Mouse (Mus musculus): ENCODE results near the gene Calml4.
"Not testable (repeated sequence)": the region's sequence is repeated elsewhere in the genome, so short reads cannot be mapped to it uniquely, and the experiment has no call there.

Gene Calml4

DNA sequence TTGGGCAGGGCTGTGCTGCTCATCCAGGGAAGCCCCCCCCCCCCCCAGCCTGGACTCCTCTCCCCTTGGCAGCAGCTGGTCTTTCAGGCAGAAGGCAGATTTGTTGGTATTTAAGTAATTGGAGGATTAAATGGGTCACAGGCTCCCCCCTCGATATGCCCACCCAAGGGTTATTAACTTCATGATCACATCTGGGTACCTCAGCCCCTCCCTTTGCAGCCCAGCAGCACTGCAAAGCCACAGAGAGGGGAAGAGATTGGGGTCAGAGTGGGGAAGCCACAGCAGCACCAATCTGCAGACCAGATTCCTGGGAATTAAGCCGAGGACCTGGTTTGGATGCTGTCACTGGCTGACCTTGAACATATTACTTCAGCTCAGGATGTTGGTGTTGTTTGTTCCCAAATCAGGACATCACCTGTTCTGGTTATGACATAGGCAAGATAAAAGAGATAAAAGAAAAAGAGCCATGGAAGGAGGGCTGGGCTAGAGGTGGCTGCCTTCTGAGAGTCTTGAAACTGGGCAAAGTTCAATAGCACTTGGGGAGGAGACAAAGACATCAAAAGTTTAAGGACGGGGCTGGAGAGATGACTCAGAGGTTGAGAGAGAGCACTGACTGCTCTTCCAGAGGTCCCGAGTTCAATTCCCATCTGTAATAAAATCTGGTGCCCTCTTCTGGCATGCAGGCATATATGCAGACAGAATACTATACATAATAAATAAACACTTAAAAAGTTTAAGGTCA, 22.0 kb upstream of the Calml4 start:
- DNase-seq (ENCODE audit: low spot score in 2 of 2), result no peak

DNA sequence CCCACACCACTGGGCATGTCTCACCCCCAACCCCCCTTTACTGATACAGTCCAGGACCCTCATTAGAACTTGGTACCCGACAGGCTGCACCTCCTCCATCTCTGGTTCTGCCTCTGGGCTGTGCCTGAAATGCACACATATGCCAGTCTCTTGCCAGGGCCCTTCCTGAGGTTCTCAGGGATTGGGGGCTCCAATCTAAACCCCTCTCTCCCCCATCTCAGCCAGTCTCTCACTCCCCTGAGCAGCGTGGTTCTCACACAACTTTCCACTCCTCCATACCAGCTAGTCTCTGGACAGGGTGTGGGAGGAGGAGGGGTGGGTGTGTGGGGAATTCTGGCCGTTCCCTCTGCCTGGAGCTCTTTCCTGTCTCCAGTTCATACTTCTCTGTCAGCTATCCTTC, 20.3 kb upstream of the Calml4 start:
- DNase-seq (ENCODE audit: low spot score in 2 of 2), result no peak

DNA sequence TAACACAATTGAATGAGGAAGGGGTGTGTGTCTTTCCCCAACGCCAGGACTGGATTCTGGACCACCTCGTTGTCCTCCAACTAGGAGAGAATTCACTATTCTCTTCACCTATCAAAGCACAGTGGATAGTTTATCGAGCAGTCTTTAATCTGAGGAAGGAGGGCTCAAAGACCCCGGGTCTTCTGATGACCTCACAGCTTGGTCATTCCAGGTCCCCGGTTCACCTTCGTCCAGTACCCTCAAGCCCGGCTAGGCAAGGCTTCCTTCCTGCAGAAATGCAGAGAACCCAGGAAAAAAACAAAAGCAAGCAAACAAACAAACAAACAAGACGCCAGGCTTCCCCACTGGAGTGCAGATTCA, 19.8 kb upstream of the Calml4 start:
- no peak for DNase-seq (ENCODE audit: low spot score in 2 of 2)

DNA sequence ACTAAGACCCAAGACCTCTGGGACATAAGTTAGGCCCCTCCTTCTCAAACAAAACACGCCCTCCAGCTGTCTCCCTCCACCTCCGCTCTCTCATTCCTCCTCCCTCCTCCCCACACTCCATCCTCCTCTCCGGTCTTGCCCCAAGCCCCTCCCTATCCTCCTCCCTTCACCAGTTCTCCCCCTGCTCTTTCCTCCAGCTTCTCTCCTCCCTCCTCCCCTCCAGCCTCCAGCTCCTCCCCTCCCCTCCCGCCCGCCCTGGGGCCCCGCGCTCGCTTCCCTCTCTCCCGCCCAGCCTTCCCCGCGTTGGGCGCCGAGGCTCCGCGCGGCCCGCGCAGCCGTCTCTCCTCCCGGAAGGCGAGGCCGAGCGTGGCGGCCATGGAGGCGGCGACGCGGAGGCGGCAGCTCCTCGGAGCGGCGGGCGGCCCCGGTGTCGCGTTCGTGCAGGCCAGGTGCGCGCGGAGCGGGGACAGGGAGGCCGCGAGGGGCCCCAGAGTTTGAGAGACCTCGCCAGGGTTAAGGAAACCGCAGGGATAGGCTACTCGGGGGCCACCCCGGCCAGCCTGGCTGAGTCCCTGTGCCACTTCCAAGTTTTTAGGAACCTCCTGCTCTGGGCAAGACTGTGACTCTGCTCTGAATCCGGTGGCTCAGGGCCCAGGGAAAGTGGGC, 19.2 kb upstream of the Calml4 start, which contains the start of gene Cln6:
Gene Cln6, plus strand, starts transcription at position 280 of the 666 bp plus-strand sequence.
- DNase-seq (ENCODE audit: low spot score in 2 of 2), result peak in 1 of 2 experiments; percentile 22

DNA sequence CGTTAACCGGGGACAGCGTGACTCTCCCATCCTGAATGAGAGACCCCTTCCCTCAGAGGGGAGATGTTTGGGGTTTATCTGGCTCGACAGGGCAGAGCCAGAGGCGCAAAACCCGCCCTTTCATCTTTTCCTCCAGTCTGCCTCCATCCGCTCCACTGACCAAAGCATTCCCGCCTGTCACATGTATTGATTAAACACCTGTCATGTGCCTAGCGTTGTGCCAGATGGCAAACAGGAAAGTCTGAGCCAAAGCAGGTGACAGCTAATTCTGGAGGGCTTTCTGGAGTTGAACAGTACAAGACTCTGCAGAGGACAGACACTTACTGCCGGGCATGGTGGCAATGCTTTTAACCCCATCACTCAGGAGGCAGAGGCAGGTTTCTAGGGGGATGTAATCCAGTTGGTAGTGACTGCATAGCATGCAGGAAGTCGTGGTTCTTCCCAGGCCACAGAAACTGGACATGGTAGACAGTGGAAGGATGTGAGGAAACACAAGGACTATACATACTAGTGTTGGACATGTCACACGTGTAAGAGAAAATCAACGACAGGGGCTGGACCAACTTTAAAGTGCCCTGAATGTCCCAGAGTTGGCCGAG, 18.6 kb upstream of the Calml4 start:
- no peak for DNase-seq (ENCODE audit: low spot score in 2 of 2)

DNA sequence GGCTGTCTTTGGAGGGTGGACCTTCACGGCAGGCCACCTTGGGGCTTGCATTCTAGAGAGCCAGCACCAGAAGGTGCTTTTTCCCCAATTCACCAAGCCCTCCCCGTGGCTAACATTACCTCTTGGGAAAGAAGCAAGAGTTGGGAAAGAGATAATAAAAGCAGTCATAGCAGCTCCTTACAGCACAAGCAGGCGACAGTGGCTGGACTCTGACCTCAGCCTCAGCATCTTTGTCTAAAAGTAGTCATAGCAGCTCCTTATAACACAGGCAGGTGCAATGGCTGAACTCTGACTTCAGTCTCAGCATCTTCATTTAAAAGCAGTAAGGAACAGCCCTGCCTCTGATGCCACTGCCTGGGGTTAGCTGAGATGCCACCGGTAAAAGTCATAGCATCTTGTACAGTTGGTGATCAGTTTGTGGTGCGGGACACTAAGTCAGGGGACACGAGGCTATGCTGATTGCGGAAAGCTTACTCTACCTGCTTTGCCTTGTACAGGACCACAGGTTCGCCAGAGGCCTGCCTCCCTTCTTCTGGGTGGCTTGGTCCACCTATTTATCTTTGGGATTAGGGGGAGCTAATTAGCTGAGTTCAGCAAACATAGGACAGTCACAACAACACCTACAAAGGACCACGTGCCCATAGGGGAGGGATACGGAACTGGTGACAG, 14.4 kb upstream of the Calml4 start:
- DNase-seq (ENCODE audit: low spot score in 2 of 2), result no peak

DNA sequence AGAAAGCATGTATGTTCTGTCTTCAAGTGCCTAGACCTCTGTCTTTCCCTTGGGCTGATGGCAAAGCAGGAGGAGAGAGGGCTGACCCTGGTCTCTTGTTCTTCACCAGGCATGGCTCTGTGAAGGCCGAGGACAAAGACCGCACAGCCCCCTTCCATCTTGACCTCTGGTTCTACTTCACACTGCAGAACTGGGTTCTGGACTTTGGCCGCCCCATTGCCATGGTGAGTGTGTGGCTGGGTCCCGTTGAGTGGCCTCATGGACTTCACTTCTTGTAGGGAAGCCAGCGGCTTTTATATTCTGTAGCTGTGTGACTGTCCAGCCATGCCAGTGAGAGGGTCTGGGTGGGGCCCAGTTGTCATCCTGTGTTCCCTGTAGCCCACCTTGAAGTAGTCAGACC, 13.4 kb upstream of the Calml4 start:
- DNase-seq (ENCODE audit: low spot score in 2 of 2), result no peak

DNA sequence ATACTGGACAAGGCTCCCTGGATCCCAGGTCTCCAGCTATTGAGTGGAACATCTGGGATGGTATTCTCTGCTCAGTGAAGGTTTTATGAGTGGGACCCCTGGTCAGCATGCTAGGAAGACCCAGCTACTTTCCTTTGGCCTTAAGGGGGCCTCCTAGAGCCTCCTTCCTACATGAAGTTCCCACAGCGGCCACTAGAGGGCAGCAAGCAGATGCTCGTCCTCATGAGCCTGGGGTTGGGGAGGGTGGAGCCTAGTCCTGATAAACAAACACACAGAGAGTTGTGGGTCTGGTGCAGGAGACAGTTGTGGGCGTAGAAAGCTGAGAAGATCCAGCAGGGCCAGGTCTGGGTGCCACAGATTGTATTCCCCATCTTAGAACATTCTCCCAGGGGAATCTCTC, 10.2 kb upstream of the Calml4 start:
- DNase-seq (ENCODE audit: low spot score in 2 of 2), result peak; percentile 83 to 88

DNA sequence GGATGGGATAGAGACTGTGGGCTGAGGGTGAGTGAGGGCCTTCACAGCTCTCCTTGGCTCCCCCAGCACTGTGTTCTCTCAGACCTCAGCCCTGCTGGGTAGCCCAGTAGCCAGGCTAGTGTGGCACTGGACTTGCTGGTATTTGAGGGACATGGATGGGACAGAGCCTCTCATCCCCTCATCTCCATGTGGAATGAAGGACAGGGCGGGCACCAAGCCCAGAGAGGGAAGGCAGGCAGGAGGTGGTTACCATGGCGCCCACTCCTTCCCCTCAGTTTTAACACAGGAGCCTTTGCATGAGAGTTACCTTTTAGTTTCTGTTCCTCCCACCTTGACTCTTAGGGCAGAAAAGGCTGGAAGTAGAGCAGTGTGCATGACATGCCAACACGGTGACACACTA, 9.2 kb upstream of the Calml4 start:
- DNase-seq (ENCODE audit: low spot score in 2 of 2), result no peak

DNA sequence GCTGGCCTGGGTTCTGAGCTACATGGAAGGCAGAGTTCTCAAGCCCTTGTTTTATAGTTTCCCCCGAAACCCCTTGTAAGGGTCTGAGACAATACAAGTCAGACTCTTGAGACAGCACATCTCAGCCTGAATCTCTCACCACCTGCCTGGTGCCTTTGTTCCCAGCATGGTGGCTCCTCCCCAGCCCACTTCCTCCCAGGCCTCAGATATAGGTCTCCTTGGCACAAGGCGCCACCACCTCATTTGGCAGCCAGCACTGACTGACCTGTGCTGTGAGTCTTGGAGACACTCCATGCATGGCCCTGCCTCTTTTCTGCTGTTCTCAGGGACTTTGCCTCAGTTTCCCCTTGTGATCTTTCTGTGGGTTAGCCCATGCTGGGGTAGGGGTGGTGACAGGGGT, 6.3 kb upstream of the Calml4 start:
- DNase-seq (ENCODE audit: low spot score in 2 of 2), result no peak

DNA sequence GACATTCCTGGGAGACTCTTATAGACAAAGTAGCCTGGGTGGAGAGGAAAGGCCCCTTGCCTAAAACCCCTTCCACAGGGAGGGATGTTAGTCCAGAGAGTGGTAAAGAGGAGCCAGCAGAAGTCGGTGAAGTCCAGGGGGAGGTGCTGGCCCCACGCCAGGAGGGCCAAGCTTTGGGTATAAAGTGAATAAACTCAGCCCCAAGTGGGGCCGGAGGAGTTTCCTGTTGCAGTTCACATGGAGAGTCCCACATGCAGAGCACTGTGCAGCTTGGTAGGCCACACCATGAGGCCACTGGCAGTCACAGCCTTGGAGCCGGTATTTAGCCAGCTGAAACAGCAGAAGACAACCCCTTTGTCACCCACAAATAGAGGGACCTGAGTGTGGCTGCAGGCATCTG, 3.4 kb upstream of the Calml4 start:
- no peak for DNase-seq (ENCODE audit: low spot score in 2 of 2)

DNA sequence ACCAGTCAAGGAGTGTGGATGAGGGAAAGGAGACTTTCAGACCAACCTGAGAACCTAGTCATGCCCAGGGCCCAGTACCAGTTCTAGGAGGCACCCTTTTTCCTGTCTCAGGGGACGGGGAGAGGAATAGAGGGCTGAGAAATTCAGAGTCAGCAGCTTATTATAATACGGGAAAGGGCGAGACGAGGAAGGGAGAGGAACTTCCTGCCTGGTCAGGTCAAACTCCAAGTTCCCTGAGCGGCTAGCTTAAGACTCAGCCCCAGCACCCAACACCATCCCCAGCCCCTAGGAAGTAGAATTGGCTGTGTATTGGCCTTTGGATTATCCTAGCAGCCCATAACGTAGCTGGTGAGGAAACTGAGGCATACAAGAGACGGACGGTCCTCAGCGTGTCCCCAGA, 664 bp upstream of the Calml4 start:
- no peak for DNase-seq (ENCODE audit: low spot score in 2 of 2)

DNA sequence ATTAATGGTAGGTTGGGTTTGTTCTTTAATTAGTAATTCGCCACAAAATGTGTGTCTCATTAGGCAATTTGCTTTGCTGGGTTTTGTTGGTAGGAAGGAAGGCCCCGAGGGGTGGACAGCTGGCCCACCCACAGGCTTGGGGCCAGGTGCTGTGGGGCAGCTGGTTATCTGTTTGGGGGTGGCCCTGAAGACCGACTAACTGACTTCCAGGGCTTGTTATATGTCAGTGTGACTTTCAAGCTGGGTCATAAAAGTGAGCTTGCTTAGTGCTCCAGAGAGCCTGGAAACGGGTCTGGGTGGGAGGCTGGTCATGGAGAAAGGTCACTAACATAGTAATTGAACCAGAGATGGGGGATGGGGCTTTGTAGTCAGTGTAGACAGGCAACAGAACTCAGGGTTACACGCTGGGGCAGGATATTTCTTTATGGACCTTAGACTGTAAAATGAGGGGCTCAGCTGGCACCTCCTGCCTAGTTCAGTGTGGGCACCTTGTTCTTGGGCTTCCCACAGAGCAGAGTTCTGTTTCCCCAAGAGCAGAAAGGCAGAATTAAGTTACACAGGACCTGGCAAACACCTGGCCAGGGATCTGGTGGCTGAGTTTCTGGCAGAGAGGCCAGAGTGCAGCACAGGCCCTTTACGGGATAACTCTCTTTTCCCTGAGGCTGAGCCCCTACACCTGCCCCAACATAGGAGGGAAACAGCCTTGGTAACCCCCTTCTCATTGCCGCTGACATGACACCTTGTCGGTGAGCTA, 563 bp downstream of the Calml4 start:
- no peak for DNase-seq (ENCODE audit: low spot score in 2 of 2)

DNA sequence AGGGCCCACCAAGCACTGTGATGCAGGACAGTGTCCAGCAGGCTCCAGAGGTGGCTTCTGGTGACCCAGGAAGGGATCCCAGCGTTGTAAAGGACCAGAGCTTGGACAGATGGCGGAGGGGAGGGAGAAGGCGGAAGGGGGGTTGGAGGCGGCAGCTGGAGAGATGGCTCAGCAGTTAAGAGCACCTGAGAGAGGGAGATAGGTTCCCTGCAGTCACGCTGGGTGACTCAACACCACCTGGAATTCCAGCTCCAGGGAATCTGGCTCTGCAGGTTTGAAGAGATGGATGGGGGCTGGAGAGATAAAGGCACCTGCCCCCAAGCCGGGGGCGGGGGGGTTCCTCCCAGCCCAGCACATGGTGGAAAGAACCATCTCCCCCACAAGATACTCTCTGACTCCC, 2.2 kb downstream of the Calml4 start:
- DNase-seq (ENCODE audit: low spot score in 2 of 2), result not testable (repeated sequence)

DNA sequence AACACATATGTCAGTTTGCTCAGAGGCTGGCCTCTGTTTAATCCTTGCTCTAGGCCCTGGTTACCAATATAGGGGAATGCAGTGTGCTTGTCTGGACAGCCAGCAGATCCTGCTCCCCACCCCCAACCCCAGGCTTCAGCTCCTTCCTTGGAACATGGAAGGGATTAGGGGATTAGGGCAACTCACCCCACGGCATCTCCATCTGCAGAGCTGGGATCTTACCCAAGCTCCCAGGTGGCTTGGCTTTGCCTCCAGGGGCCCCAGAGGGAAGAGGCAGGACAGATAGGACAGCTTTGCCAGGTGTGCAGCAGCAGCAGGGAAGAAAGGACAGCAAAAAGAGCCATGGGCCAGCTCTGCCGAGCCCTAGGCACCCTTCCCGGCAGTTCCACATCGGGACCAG, 3.0 kb downstream of the Calml4 start:
- DNase-seq (ENCODE audit: low spot score in 2 of 2), result no peak

DNA sequence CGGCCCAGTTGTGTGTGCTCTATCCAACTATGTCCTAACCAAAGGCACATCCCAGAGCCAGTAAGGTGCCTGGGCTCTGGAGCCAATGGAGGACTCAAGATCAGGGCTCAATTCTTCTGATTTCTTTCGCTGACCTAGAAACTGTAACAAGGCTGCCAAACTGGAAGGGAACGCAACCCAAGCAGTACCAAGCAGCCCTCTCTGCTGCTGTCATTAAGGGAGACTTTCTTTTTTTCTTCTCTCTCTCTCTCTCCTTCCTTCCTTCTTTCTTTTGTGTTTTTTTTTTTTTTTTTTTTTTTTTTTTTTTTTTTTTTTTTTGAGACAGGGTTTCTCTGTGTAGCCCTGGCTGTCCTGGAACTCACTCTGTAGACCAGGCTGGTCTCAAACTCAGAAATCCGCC, 11.4 kb downstream of the Calml4 start:
- not testable (repeated sequence) for DNase-seq (ENCODE audit: low spot score in 2 of 2)

DNA sequence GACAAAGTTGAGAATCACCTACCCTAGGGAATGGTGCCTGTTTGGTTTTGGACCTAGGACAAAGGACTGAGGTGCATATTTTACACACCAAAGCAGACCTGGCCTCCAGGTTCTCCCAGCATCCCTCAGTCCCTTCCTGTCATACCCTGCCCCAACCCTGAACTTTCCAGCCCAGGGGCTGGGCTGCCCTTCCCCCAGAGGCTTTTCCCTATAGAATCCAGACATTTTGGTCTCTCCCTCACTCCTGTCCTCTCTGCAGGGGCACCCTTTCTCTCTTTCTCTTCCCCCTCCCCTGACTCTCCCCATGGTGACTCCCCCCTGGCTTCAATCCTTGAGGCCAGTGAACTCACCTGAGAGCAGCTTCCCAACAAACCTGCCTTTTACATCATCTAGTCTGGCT, 12.8 kb downstream of the Calml4 start:
- DNase-seq (ENCODE audit: low spot score in 2 of 2), result no peak

DNA sequence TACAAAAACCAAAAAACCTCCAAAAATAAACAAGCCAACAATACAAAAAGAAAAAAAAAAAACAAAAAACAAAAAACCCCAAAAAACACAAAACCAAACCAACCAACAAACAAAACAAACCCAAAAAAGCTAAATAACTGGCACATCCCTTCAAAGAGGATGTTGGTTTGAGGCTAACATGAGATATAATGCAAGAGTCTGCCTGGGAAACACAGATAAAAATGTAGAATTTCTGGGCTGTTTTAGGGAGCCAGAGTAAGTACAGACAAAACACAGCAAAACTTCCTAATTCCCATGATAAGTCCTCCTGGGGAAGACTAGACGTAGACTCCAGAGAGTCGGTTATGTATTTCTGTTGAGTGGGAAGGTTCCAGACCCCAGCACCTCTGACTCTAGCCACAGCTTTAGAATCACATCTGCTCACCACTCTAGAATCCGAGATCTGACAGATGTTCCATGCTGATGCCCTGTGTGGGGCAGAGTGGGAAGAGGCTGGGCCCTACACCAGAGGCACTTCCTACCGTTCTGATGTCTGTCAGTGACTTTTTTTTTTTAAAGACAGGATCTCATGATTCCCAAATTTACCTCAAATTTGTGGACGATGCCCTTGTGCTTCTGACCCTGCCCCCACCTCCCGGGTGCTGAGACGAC, 19.2 kb downstream of the Calml4 start:
- DNase-seq (ENCODE audit: low spot score in 2 of 2), result no peak

DNA sequence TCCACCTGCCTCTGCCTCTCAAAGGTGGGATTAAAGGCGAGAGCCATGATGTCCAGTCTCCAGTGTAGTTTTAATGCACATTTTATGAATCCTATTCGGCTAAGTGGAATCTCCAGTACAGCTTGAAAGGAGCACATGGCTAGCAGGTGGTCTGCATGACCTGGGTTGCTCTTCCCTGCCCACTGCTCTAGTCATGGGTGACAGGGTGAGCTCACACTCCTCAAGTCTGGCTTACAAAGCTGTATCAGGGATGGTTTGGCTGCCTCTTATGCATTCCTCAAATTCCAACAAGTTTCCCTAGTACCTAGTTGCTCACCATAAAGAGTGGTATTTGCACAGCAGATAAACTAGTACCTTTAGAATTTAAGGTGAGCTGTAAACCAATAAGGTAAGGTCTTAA, 19.9 kb downstream of the Calml4 start:
- no peak for DNase-seq (ENCODE audit: low spot score in 2 of 2)

DNA sequence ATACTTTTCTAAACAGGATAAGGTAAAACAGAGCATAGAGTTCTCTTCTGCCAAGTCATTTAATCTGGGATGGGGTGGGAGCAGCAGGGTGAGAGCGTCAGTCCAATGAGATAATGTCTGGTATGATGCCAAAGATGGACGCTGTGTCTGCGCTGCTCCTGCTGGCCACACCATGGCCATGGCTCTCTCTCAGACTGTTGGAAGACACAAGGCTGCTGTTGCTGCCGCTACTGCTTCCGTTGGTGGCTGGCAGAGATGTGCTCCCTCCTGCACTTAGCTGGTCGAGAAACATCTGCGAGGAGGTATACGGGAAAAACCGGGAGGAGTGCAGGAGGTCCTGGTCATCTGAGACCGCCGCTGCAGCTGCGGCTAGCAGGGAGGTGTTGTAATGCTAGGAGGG, 24.0 kb downstream of the Calml4 start:
- DNase-seq (ENCODE audit: low spot score in 2 of 2), result no peak

DNA sequence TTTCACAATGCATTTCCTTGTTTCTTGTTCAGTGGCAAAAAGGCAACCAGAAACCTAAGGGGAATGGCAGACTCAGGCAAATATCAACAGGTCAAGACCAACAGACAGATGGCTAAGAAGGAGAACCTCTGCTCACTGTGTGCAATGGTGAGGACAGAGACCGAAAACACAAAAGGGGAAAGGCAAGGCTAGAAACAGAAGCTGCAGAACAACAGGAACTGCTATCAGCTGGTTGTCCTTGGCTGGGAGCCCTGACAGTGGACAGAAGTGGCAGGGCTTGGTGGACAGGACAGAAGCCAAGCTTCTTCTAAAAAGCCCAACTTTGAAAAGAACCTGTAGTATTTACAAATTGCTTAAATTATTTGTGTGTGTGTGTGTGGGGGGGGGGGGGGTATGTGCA, 36.6 kb downstream of the Calml4 start:
- no peak for DNase-seq (ENCODE audit: low spot score in 2 of 2)
